Mouse (Mus musculus) adrenal gland, adult 8-10 months (tissue): ENCODE measurements around the gene Tpr. TPM values are rescaled to one million over a fixed set of nuclear protein-coding genes. Genes with fewer than 3 reads are reported as not detected.

Source experiments
- DNase-seq: peaks from one replicate; pipeline ENCODE4 v3.0.0; 2022
- total RNA-seq, 4 experiments: library from RNA; stranded (reverse); gene quantifications; 2 replicates each; pipeline ENCODE4 v1.2.4; 2022

Tpr gene
- total RNA-seq: 100 to 1,000 TPM; 101 to 136 (median 117) TPM

- DNase-seq: peak; percentile 99
Measured at GRCm38 (mm10) chr1:150392638-150393487, at the start of gene Tpr, which contains the start of gene Odr4. Gene Tpr, plus strand, starts transcription at chr1:150392838. Gene Odr4, minus strand, starts transcription at chr1:150393080.

GRCm38 (mm10) chr1:150360864-150361263, 31.8 kb upstream of the Tpr start:
- DNase-seq: no peak

GRCm38 (mm10) chr1:150372895-150373294, 19.7 kb upstream of the Tpr start:
- no peak for DNase-seq

- DNase-seq: no peak
Measured at GRCm38 (mm10) chr1:150374247-150374646, 18.4 kb upstream of the Tpr start.

- no peak for DNase-seq
Measured at GRCm38 (mm10) chr1:150384138-150384537, 8.5 kb upstream of the Tpr start.

GRCm38 (mm10) chr1:150387572-150387971, 5.1 kb upstream of the Tpr start:
- no peak for DNase-seq

GRCm38 (mm10) chr1:150389390-150390129, 3.1 kb upstream of the Tpr start:
- no peak for DNase-seq

- DNase-seq: no peak
Measured at GRCm38 (mm10) chr1:150391931-150392637, 554 bp upstream of the Tpr start.

GRCm38 (mm10) chr1:150393488-150393852, 832 bp downstream of the Tpr start:
- DNase-seq: no peak

GRCm38 (mm10) chr1:150396001-150396400, 3.4 kb downstream of the Tpr start:
- DNase-seq: no peak

GRCm38 (mm10) chr1:150403914-150404313, 11.3 kb downstream of the Tpr start:
- no peak for DNase-seq

- no peak for DNase-seq
Measured at GRCm38 (mm10) chr1:150404555-150404954, 11.9 kb downstream of the Tpr start.

- DNase-seq: no peak
Measured at GRCm38 (mm10) chr1:150407285-150407684, 14.6 kb downstream of the Tpr start.

- DNase-seq: no peak
Measured at GRCm38 (mm10) chr1:150409996-150410395, 17.4 kb downstream of the Tpr start.

- no peak for DNase-seq
Measured at GRCm38 (mm10) chr1:150416006-150416405, 23.4 kb downstream of the Tpr start.

GRCm38 (mm10) chr1:150418426-150418825, 25.8 kb downstream of the Tpr start:
- DNase-seq: no peak

- no peak for DNase-seq
Measured at GRCm38 (mm10) chr1:150425665-150426064, 33.0 kb downstream of the Tpr start.

GRCm38 (mm10) chr1:150426216-150426615, 33.6 kb downstream of the Tpr start:
- DNase-seq: no peak

GRCm38 (mm10) chr1:150438641-150439040, 46.0 kb downstream of the Tpr start:
- DNase-seq: no peak

GRCm38 (mm10) chr1:150441731-150442130, 49.1 kb downstream of the Tpr start:
- no peak for DNase-seq

- no peak for DNase-seq
Measured at GRCm38 (mm10) chr1:150458977-150459376, 66.3 kb downstream of the Tpr start.

- no peak for DNase-seq
Measured at GRCm38 (mm10) chr1:150459599-150459998, 67.0 kb downstream of the Tpr start.

- no peak for DNase-seq
Measured at GRCm38 (mm10) chr1:150460595-150460994, 68.0 kb downstream of the Tpr start.
